Mouse (Mus musculus) G1E (cell line): ENCODE results near the gene Tbc1d8b. TPM values are rescaled to one million over a fixed set of nuclear protein-coding genes. Genes with fewer than 3 reads are reported as not detected.

ENCODE experiments used
- ATAC-seq: 2 replicates; pipeline ENCODE4 v1.8.0; 2016; ENCODE audit warnings: mild to moderate bottlenecking; ENCODE audit not compliant: insufficient number of reproducible peaks, poor library complexity, low FRiP score, severe bottlenecking; ENCODE audit errors: extremely low read depth
- DNase-seq: peaks from one replicate; pipeline ENCODE4 v3.0.0; 2012; ENCODE audit warnings: low spot score
- H3K27me3 ChIP-seq: 2 replicates; pipeline ENCODE4 v1.6.1; 2012; ENCODE audit warnings: mild to moderate bottlenecking, low read length, inconsistent platforms; ENCODE audit not compliant: insufficient read depth
- H3K36me3 ChIP-seq: replicated peaks from 2 replicates; pipeline ENCODE3; 2012; ENCODE audit warnings: mild to moderate bottlenecking, inconsistent platforms
- H3K4me1 ChIP-seq: 2 replicates; pipeline ENCODE4 v1.6.1; 2012; ENCODE audit warnings: low read depth, low read length, inconsistent platforms, mixed read lengths; ENCODE audit not compliant: insufficient read depth
- H3K4me3 ChIP-seq: 2 replicates; pipeline ENCODE4 v1.5.1; 2012; ENCODE audit warnings: low read depth, mild to moderate bottlenecking, inconsistent platforms, low read length, moderate library complexity, mixed read lengths
- H3K9me3 ChIP-seq: replicated peaks from 2 replicates; pipeline ENCODE4 v1.6.1; 2012; ENCODE audit warnings: inconsistent platforms
- CTCF ChIP-seq: IDR thresholded peaks from 2 replicates; pipeline ENCODE4 v1.5.1; 2012; ENCODE audit warnings: low read depth, low read length, inconsistent platforms, mixed read lengths
- GATA1 ChIP-seq: IDR thresholded peaks from 2 replicates; pipeline ENCODE4 v1.6.1; 2012; ENCODE audit warnings: borderline replicate concordance, low read length, inconsistent platforms, mixed read lengths
- GATA2 ChIP-seq: IDR thresholded peaks from 2 replicates; pipeline ENCODE4 v1.6.1; 2012; ENCODE audit warnings: low read depth, low read length, inconsistent platforms, borderline replicate concordance
- POLR2AphosphoS5 ChIP-seq: IDR thresholded peaks from 2 replicates; pipeline ENCODE4 v1.6.1; 2012; ENCODE audit warnings: low read depth, low read length, inconsistent platforms; ENCODE audit not compliant: insufficient replicate concordance
- TAL1 ChIP-seq: conservative IDR thresholded peaks from 2 replicates; pipeline ENCODE4 v1.6.1; 2012; ENCODE audit warnings: low read depth, low read length, inconsistent platforms, mixed read lengths
- polyA plus RNA-seq: library from polyadenylated mRNA; stranded (reverse); fragments of >175 nt; gene quantifications from 2 replicates; pipeline ENCODE4 v1.2.3, GENCODE M21; 2012
- total RNA-seq, 2 experiments: library from RNA; stranded (forward) in 1 of 2; stranded (reverse) in 1 of 2; fragments of 200-1000 nt in 1 of 2; fragments of >200 nt in 1 of 2; fragmentation: Nextera tagmentation in 1 of 2; gene quantifications; 2 replicates each; pipeline ENCODE4 v1.2.3; 2014 to 2017

Gene Tbc1d8b
- total and polyA plus RNA-seq, 3 experiments: 0.29 to 12.5 (median 11.4) TPM

DNA sequence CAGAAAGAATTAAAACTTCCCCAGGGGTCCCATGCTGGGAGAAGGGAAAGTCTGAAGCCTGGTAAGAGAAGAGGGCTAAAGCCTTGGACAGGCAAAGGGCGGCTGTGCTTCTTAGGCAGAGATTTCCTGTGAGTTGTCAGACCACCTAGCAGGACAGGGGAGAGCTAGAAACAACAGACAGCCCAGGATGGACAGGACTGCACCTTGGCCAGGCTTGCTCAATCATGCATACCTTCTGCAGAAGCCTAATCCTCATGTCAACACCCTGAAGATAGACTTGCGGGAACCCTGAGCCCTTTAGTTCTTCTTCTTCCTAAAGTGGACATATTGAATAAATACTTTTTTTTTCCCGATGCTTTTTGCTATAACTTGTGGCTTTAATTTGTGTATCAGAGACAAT, 115.2 kb downstream of the Tbc1d8b start:
- H3K4me1 ChIP-seq: peaks cover 33% of the 10 kb centered on the region

DNA sequence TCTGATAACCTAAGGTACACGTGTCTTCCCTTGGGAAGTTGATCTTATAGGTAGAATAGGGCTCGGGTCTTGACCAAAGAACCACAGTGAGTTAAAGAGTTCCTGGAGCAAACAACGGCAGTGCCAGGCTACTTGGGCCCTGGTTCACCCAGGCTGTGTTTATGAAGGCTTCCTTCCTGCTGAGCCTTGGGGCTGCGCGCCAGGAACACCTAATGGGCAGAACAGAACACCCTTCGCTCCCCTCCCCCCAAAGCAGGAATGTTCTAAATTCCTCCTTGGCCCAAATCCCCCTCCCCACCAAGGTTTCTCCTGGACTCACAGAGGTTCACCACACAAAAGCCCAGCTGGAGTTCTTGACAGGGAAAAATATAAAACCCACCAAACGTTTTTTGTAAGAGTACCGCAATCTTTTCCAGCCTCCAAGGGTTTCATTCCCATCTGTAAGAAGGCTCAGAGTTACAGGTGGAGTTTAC, 115.6 kb downstream of the Tbc1d8b start, which contains the start of gene Cldn2:
TSS of gene Cldn2 (plus strand) at position 423 of the 473 bp plus-strand sequence.
- no peaks in the 10 kb centered on the region for H3K9me3 ChIP-seq
- DNase-seq: no peak
- ATAC-seq: no peak
- TF ChIP-seq GATA1 (no peak), POLR2AphosphoS5 (no peak), TAL1 (no peak), GATA2 (no peak), CTCF (no peak)
- H3K4me3 ChIP-seq: no peak within 1 kb of the TSS
- H3K36me3 ChIP-seq: no peaks in the 10 kb centered on the region
- H3K27me3 ChIP-seq: no peaks in the 10 kb centered on the region
- peaks cover 33% of the 10 kb centered on the region for H3K4me1 ChIP-seq

More for the DNA sequence above, 115.2 kb downstream of the Tbc1d8b start:
- Histone ChIP-seq H3K4me3 (no peak overlapping the region), H3K9me3 (no peaks in the 10 kb centered on the region), H3K27me3 (no peaks in the 10 kb centered on the region), H3K36me3 (no peaks in the 10 kb centered on the region)
- ATAC-seq: no peak
- TF ChIP-seq GATA1: no peak
- no peak for TF ChIP-seq TAL1
- TF ChIP-seq POLR2AphosphoS5: no peak
- no peak for DNase-seq

Other genes with a start within 250 kb of the Tbc1d8b start
- 28.3 and 29.1 TPM in 2 replicates for gene D330045A20Rik, start 204.6 kb upstream of the Tbc1d8b start, total RNA-seq (2014; fragmentation: Nextera tagmentation)
- gene D330045A20Rik, start 204.6 kb upstream of the Tbc1d8b start, total RNA-seq (2017): 42.9 and 51.4 TPM in 2 replicates
- 0.58 and 0.75 TPM in 2 replicates for gene D330045A20Rik, start 204.6 kb upstream of the Tbc1d8b start, polyA plus RNA-seq
- gene Rnf128, start 121.7 kb upstream of the Tbc1d8b start, total RNA-seq (2014; fragmentation: Nextera tagmentation): 80.2 and 86.1 TPM in 2 replicates
- gene Rnf128, start 121.7 kb upstream of the Tbc1d8b start, total RNA-seq (2017): 119 and 125 TPM in 2 replicates
- 19.2 and 20.6 TPM in 2 replicates for gene Rnf128, start 121.7 kb upstream of the Tbc1d8b start, polyA plus RNA-seq
- gene Gm15013, start 29.5 kb downstream of the Tbc1d8b start, total RNA-seq (2014; fragmentation: Nextera tagmentation): not detected in 2 replicates
- 0.38 and 0.64 TPM in 2 replicates for gene Gm15013, start 29.5 kb downstream of the Tbc1d8b start, total RNA-seq (2017)
- gene Gm15013, start 29.5 kb downstream of the Tbc1d8b start, polyA plus RNA-seq: 0.15 TPM in 1 of 2 replicates, not detected in the other
- gene Ripply1, start 97.4 kb downstream of the Tbc1d8b start, total RNA-seq (2014; fragmentation: Nextera tagmentation): not detected in 2 replicates
- not detected in 2 replicates for gene Ripply1, start 97.4 kb downstream of the Tbc1d8b start, total RNA-seq (2017)
- 0.74 and 0.92 TPM in 2 replicates for gene Ripply1, start 97.4 kb downstream of the Tbc1d8b start, polyA plus RNA-seq
- 0.24 and 0.90 TPM in 2 replicates for gene Cldn2, start 115.8 kb downstream of the Tbc1d8b start, total RNA-seq (2014; fragmentation: Nextera tagmentation)
- gene Cldn2, start 115.8 kb downstream of the Tbc1d8b start, total RNA-seq (2017): 0.11 TPM in 1 of 2 replicates, not detected in the other
- gene Cldn2, start 115.8 kb downstream of the Tbc1d8b start, polyA plus RNA-seq: 0.30 and 0.35 TPM in 2 replicates
- gene Morc4, start 186.7 kb downstream of the Tbc1d8b start, total RNA-seq (2014; fragmentation: Nextera tagmentation): 15.1 and 15.6 TPM in 2 replicates
- 4.3 and 6.7 TPM in 2 replicates for gene Morc4, start 186.7 kb downstream of the Tbc1d8b start, total RNA-seq (2017)
- 22.8 and 26.4 TPM in 2 replicates for gene Morc4, start 186.7 kb downstream of the Tbc1d8b start, polyA plus RNA-seq